Mouse (Mus musculus) stomach, embryonic 16.5 days (tissue): ENCODE data around the gene Gdf9. TPM values are rescaled to one million over a fixed set of nuclear protein-coding genes. Genes with fewer than 3 reads are reported as not detected.
A peak's percentile ranks its signal among the peaks of the same experiment; 100 is the strongest.

Experiments used
- ATAC-seq: fragments of 200-750 bp; cut with Nextera tagmentation; 2 replicates; pipeline ENCODE4 v1.8.0; 2017; ENCODE audit warnings: moderate number of reproducible peaks, moderate TSS enrichment; ENCODE audit not compliant: insufficient read depth, low FRiP score
- H3K27ac ChIP-seq: fragments of 300-500 bp; sonication (generic); 2 replicates; pipeline ENCODE4 v1.5.1; 2014; ENCODE audit warnings: low read length
- H3K27me3 ChIP-seq: fragments of 300-500 bp; sonication (generic); 2 replicates; pipeline ENCODE4 v1.6.1; 2014; ENCODE audit warnings: low read length, control low read depth, mixed read lengths; ENCODE audit not compliant: control insufficient read depth, insufficient read depth
- H3K36me3 ChIP-seq: fragments of 300-500 bp; sonication (generic); 2 replicates; pipeline ENCODE4 v1.6.1; 2014; ENCODE audit warnings: low read length; ENCODE audit not compliant: control insufficient read depth, insufficient read depth
- H3K4me1 ChIP-seq: fragments of 300-500 bp; sonication (generic); 2 replicates; pipeline ENCODE4 v1.6.1; 2014; ENCODE audit warnings: low read length, control low read depth, mixed read lengths; ENCODE audit not compliant: control insufficient read depth, insufficient read depth
- H3K4me2 ChIP-seq: fragments of 300-500 bp; sonication (generic); 2 replicates; pipeline ENCODE4 v1.6.1; 2014; ENCODE audit warnings: low read depth, low read length, mixed read lengths
- H3K4me3 ChIP-seq: fragments of 300-500 bp; sonication (generic); replicated peaks from 2 replicates; pipeline ENCODE4 v1.5.1; 2014; ENCODE audit warnings: mild to moderate bottlenecking, low read length
- H3K9ac ChIP-seq: fragments of 300-500 bp; sonication (generic); 2 replicates; pipeline ENCODE4 v1.6.1; 2014; ENCODE audit warnings: low read length
- H3K9me3 ChIP-seq: fragments of 300-500 bp; sonication (generic); replicated peaks from 2 replicates; pipeline ENCODE4 v1.6.1; 2016; ENCODE audit warnings: low read length, control low read depth; ENCODE audit not compliant: control insufficient read depth
- WGBS: fragments of 180-500 bp; shearing (Covaris S2); extraction: QIAGEN DNeasy Blood & Tissue Kit; methylation state at CpG from one replicate; pipeline ENCODE4 v1.1.7; 2014; 5-methylcytosine and 5-hydroxymethylcytosine counted together
- polyA plus RNA-seq: library from polyadenylated mRNA; unstranded; fragments of >200 nt; fragmentation: Nextera tagmentation; extraction: Ambion mirVana; gene quantifications from 2 replicates; pipeline ENCODE4 v1.2.1, GENCODE M21; 2015

Gene Gdf9
- 1.5 and 2.0 TPM in 2 replicates for polyA plus RNA-seq

GRCm38 (mm10) chr11:53430670-53431346, at the start of gene Gdf9, which contains the start of gene Uqcrq:
Gene Gdf9 (plus strand): TSS chr11:53431023.
Gene Uqcrq (minus strand): TSS chr11:53430831.
- Histone ChIP-seq H3K36me3 (0 out of 2 replicates have a peak, but pooled peaks cover 9% of the 10 kb centered on the region), H3K9ac (peak within 1 kb of the TSS; percentile 91), H3K9me3 (no peaks in the 10 kb centered on the region), H3K4me3 (peak within 1 kb of the TSS; percentile 79), H3K4me2 (peak within 1 kb of the TSS; percentile 66), H3K27ac (peak within 1 kb of the TSS; percentile 48), H3K27me3 (no peaks in the 10 kb centered on the region), H3K4me1 (peaks cover 12% of the 10 kb centered on the region)
- peak; percentile 97 for ATAC-seq
- under 1% methylated on average over 44 of the region's 44 CpGs for WGBS

GRCm38 (mm10) chr11:53383758-53384428, 46.9 kb upstream of the Gdf9 start:
- H3K27me3 ChIP-seq: no peaks in the 10 kb centered on the region
- ATAC-seq: no peak
- H3K4me2 ChIP-seq: no peak overlapping the region
- no peaks in the 10 kb centered on the region for H3K9me3 ChIP-seq
- H3K9ac ChIP-seq: no peak overlapping the region
- H3K4me1 ChIP-seq: no peaks in the 10 kb centered on the region
- H3K27ac ChIP-seq: no peak overlapping the region
- 88% methylated on average over 2 of the region's 2 CpGs for WGBS
- no peak overlapping the region for H3K4me3 ChIP-seq
- H3K36me3 ChIP-seq: peaks cover 7% of the 10 kb centered on the region

- Histone ChIP-seq H3K27me3 (no peaks in the 10 kb centered on the region), H3K36me3 (peaks cover 23% of the 10 kb centered on the region), H3K9ac (no peak overlapping the region), H3K9me3 (no peaks in the 10 kb centered on the region), H3K4me1 (no peaks in the 10 kb centered on the region), H3K27ac (no peak overlapping the region), H3K4me3 (no peak overlapping the region), H3K4me2 (no peak overlapping the region)
- no peak for ATAC-seq
- 81% methylated on average over 1 of the region's 1 CpGs for WGBS
These were observed 37.0 kb upstream of the Gdf9 start for GRCm38 (mm10) chr11:53393856-53394255.

GRCm38 (mm10) chr11:53403638-53404037, 27.2 kb upstream of the Gdf9 start:
- Histone ChIP-seq H3K9me3 (no peaks in the 10 kb centered on the region), H3K27ac (no peak overlapping the region), H3K4me2 (no peak overlapping the region), H3K4me3 (no peak overlapping the region), H3K9ac (no peak overlapping the region), H3K36me3 (peaks cover 28% of the 10 kb centered on the region; the same call in 1 of the 2 replicates), H3K27me3 (no peaks in the 10 kb centered on the region), H3K4me1 (no peaks in the 10 kb centered on the region)
- no peak for ATAC-seq
- WGBS: 85% methylated on average over 1 of the region's 1 CpGs

DNA sequence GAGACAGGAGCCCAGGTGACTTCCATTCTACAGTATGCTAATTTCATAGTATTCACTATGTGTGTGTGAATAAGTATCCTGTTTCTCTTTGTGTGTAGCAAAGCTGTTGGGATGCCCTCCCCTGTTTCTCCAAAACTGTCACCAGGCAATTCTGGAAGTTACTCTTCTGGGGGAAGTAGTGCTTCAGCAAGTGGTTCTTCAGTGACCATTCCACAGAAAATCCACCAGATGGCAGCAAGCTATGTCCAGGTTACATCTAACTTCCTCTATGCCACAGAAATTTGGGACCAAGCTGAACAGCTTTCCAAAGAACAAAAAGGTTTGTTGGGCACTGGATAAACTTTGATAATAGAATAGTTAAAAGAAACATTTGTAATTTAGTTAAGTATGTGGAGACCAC, 19.1 kb upstream of the Gdf9 start:
- Histone ChIP-seq H3K27me3 (no peaks in the 10 kb centered on the region), H3K4me1 (no peaks in the 10 kb centered on the region), H3K9ac (no peak overlapping the region), H3K4me3 (no peak overlapping the region), H3K36me3 (peaks cover 34% of the 10 kb centered on the region), H3K9me3 (no peaks in the 10 kb centered on the region), H3K4me2 (no peak overlapping the region), H3K27ac (no peak overlapping the region)
- no peak for ATAC-seq

DNA sequence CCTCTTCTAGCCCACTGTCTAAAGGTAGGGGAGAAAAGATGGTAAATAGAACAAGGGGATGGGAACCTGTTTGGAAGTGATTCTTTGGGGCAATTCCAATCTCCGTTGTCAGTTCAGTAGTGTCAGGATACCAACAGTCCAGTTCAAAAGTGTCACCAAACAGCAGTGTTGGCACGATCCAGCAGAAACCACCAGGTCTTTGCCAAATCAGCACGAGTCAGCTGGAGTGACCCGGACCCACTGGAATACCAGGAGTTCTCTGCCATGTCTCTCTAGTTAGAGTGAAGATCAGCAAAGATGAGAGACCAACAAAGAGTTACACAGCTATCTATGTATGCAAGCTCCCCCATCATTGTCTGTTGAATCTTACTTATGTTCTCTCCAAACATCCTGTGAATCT, 17.0 kb upstream of the Gdf9 start:
- no peak for ATAC-seq

DNA sequence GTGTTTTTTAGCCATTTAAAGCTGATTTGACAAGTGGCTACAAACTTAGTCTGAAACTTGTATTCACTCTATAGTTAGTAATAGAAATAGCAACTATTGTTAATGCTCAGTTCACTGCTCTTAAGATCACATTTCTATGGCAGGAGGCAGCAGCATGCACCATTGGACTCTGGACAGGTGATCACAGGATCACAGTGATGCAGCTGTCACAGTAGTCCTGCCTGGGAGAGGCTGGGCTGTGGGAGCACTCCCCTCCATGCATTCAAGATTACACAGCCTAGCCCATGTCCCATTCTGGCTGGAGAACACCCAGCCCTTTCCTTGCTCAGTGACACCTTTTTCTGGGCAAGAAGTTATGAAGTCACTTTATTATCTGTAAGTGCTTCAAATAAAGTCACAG, 12.8 kb upstream of the Gdf9 start:
- no peak overlapping the region for H3K27ac ChIP-seq
- no peaks in the 10 kb centered on the region for H3K27me3 ChIP-seq
- no peaks in the 10 kb centered on the region for H3K9me3 ChIP-seq
- H3K4me3 ChIP-seq: no peak overlapping the region
- no peak overlapping the region for H3K4me2 ChIP-seq
- no peak overlapping the region for H3K9ac ChIP-seq
- H3K4me1 ChIP-seq: no peaks in the 10 kb centered on the region
- no peak for ATAC-seq
- H3K36me3 ChIP-seq: peaks cover 24% of the 10 kb centered on the region

More for the DNA sequence above, 17.0 kb upstream of the Gdf9 start:
- Histone ChIP-seq H3K27me3 (no peaks in the 10 kb centered on the region), H3K4me3 (no peak overlapping the region), H3K9me3 (no peaks in the 10 kb centered on the region), H3K9ac (no peak overlapping the region), H3K27ac (no peak overlapping the region), H3K36me3 (peaks cover 38% of the 10 kb centered on the region), H3K4me2 (no peak overlapping the region), H3K4me1 (no peaks in the 10 kb centered on the region)
- 92% methylated on average over 4 of the region's 4 CpGs for WGBS

- Histone ChIP-seq H3K4me1 (no peaks in the 10 kb centered on the region), H3K27ac (no peak within 1 kb of the TSS), H3K4me3 (no peak within 1 kb of the TSS), H3K9me3 (no peaks in the 10 kb centered on the region), H3K27me3 (no peaks in the 10 kb centered on the region), H3K4me2 (no peak within 1 kb of the TSS), H3K9ac (no peak within 1 kb of the TSS), H3K36me3 (peaks cover 7% of the 10 kb centered on the region; the same call in 1 of the 2 replicates)
- no peak for ATAC-seq
- WGBS: 76% methylated on average over 4 of the region's 4 CpGs
These were observed 7.8 kb upstream of the Gdf9 start, which contains the start of gene Leap2 for GRCm38 (mm10) chr11:53423036-53423435. Gene Leap2 (minus strand): TSS chr11:53423170.

- Histone ChIP-seq H3K27ac (no peak overlapping the region), H3K9me3 (no peaks in the 10 kb centered on the region), H3K36me3 (0 out of 2 replicates have a peak, but pooled peaks cover 9% of the 10 kb centered on the region), H3K4me1 (peaks cover 7% of the 10 kb centered on the region), H3K4me3 (no peak overlapping the region), H3K27me3 (no peaks in the 10 kb centered on the region), H3K4me2 (no peak overlapping the region), H3K9ac (no peak overlapping the region)
- ATAC-seq: no peak
- WGBS: 66% methylated on average over 2 of the region's 2 CpGs
These were observed 6.0 kb upstream of the Gdf9 start for GRCm38 (mm10) chr11:53424826-53425225.
